Mouse (Mus musculus) lung, postnatal 25 days (tissue): ENCODE measurements around the gene Bud23.
"Not testable (repeated sequence)": the region's sequence is repeated elsewhere in the genome, so short reads cannot be mapped to it uniquely, and the experiment has no call there.

ENCODE experiments used
- DNase-seq: peaks from one replicate; pipeline ENCODE4 v3.0.0; 2022; ENCODE audit warnings: low spot score

Gene Bud23

GRCm38 (mm10) chr5:135064909-135065446 is at the start of gene Bud23:
Gene Bud23 (minus strand): TSS chr5:135064959.
- DNase-seq = not testable (repeated sequence)

- DNase-seq = no peak
Measured at GRCm38 (mm10) chr5:135113782-135114181, 49.0 kb upstream of the Bud23 start.

DNA sequence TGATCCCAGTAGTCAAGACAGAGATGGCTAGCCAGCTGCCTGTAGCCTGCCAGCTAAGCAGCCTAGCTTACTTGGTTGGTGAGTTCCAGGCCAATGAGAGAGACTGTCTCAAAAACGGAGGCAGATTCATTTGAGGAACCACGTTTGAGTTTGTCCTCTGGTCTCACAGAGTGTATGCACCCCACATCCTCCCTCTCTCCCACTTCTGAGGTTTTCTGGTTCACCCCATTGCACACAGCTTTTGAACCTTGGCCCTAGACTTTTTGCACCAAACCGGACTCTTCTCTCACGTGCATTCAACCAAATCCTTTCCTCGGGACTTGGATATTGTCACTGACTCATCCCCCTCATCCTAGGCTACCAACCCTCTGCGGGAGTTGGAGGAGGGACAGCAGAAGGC is 45.2 kb upstream of the Bud23 start:
- DNase-seq = no peak

DNA sequence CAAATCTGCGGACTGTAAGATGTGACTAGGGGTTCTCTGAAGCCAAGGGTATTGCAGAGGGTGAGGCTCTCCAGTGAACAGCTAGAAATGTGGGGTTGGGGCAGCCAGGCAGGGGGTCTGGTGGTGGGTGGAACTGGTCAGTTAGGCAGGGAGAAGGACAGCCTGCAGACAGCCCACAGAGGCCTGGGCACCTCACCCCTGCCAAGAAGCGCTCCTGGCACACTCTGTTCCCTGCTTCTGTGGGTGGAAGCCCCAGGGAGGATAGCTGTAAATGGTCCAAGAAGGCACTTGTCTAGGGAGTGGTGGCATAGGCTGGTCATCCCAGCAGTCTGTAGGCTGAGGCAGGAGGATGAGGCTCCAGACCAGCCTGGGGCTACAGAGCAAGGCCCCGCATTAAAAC is 44.7 kb upstream of the Bud23 start:
- DNase-seq = no peak

- no peak for DNase-seq
Measured at GRCm38 (mm10) chr5:135109017-135109416, 44.3 kb upstream of the Bud23 start.

DNA sequence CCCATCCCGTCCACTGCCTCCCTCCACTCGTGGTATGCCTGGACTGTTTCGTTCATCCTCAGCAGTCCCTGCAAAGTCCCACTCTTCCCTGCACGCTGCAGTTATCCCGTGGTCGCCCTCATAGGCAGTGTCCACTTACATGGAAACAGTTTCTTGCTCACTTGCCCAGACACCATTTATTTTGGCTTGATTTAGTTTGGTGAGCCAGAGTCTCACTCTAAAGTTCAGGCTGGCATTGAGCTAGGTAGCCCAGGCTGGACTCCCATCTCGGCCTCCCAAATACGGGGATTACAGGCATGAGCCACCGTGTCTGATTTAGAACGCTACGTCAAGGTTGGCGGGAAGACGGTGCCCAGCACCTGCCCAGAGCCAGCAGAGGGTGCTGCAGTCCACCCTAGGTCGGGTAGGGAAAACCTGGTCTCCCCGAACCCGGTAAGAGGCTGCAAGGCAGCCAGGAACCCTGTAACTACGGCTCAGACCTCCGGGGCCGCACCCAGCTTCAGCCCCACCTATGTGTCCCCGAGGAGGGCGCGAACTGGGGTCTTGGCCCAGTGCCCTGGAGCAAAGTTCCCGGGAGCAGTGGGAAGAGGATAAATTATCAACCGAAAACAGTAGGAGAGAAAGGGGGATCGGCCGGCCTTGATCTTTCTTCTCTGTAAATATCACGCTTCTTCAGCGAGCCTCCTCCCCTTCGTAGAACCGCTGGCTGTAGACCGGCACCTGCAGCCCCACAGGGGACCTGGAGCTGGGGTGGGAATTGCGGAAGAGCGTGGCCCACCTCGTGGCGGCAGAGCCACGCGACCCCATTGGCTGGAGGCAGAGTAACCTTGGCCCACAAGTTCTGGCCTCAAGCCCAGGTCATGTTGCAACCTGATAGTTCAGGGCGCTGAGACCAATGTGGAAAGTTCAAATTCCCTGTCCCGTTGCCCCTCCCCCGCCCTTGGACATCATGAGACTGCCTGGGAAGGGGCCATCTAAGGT is 43.1 kb upstream of the Bud23 start:
- DNase-seq = peak; percentile 60

- peak; percentile 85 for DNase-seq
Measured at GRCm38 (mm10) chr5:135106758-135107256, 42.0 kb upstream of the Bud23 start.

- no peak for DNase-seq
Measured at GRCm38 (mm10) chr5:135103999-135104660, 39.4 kb upstream of the Bud23 start.

- no peak for DNase-seq
Measured at GRCm38 (mm10) chr5:135100981-135101380, 36.2 kb upstream of the Bud23 start.

- DNase-seq = no peak
Measured at GRCm38 (mm10) chr5:135089653-135090052, 24.9 kb upstream of the Bud23 start, which contains the start of gene Mlxipl. Gene Mlxipl (plus strand): TSS chr5:135089890.

GRCm38 (mm10) chr5:135086871-135087270 is 22.1 kb upstream of the Bud23 start:
- DNase-seq = no peak

DNA sequence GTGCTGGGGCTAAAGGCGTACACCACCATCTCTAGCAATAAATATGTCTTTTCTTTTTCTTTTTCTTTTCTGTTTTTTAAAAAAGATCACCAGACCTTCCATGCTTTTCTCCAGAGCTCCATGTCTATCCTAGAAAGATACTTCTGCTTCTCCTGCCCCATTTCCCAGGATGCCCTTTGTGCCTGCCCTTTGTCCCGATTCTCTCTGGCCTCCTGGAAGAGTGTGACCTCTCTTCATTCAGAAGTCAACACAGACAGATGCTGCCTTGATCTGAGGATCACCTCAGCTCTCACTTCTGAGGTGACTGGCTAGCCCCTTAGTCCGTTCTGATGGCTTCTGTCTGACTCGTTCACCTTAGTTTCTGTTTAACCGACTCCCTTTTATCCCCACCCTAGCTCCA is 15.8 kb upstream of the Bud23 start:
- DNase-seq = no peak

GRCm38 (mm10) chr5:135079578-135079977 is 14.8 kb upstream of the Bud23 start:
- DNase-seq = no peak

DNA sequence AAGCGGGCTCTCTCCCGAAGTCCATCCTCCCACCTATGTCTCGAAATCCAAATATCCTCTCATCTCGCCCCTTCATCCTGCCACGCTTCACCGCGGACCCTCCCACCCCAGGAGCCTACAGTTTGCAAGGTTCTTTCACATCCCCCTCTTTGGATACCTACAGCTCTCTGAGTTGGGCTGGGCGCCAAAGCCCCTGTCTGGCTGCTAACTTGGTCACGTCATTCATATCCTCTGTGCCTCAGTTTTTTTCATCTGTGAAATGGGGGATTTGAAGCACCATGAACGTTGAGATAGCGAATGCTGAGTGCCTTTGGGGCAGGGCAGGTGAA is 13.7 kb upstream of the Bud23 start:
- no peak for DNase-seq

GRCm38 (mm10) chr5:135077564-135078481 is 13.1 kb upstream of the Bud23 start, which contains the start of gene Vps37d:
Gene Vps37d (minus strand): TSS chr5:135078266.
- DNase-seq = peak; percentile 91

DNA sequence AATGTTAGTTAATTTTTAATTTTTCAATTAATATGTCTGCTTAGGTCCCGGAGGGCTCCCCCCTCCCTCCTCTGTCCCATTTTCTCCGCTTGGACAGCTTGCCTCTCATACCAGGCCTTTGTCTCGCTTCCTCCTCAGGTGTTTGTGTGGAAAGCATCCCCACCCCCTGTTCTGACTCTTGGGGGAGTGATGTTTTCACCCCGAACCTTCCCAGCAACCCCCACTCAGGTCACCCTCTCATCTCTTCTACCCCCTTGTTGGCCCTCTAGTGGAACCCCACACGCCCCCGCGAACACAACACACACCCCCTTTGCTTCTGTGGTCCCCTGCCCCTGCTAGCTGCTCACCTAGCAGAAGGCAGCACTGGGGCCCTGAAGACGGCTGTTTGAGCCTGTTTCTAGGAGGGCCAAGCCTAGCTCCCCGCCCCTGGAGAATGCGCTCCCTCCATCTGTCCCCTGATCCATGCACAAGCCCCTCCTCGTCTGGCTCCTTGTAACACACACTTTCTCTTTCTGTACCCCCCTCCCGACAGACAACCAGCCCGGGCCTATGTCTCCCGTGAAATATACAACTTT is 12.3 kb upstream of the Bud23 start:
- DNase-seq = peak; percentile 13

DNA sequence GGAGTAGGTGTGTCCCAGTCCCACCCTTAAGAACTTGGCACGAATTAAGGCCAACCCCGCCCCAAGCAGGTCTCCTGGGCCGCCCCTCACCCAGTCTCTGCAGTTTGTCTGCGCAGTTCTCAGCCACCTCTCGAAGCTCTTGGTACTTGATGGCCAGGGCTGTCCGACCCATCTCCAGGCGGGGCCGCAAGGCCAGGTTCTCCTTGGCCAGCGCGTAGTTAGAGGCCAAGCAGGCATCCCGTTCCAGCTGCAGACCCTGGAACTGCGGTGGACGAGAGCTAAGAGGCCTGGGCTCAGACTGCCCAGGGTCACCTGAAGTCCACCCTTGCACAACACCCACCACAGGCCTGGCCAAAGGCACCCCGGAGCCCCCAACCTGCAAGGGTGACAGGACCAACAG is 11.6 kb upstream of the Bud23 start:
- no peak for DNase-seq

DNA sequence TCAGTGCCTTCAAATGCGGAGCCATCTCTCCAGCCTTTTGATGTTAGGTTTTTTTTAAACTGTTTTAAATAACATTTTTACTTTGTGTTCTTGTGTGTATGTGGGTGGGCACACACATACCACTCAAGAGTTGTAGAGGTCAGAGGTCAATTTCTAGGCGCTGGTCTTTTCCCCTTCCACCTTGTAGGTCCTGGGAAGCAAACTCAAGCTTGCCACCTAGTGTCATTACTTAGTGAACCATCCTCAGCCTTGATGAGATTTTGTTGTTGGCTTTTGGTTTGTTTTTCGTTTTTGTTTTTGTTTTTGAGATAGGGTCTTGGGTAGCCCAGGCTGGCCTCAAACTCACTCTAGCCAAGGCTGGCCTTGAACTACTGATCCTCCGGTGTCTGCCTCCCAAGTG is 10.9 kb upstream of the Bud23 start:
- no peak for DNase-seq

- no peak for DNase-seq
Measured at GRCm38 (mm10) chr5:135073349-135074150, 8.8 kb upstream of the Bud23 start.

GRCm38 (mm10) chr5:135072720-135073119 is 8.0 kb upstream of the Bud23 start:
- DNase-seq = no peak
